10 mouse cellular contexts compared by ENCODE assay signal in the genomic region with DNA sequence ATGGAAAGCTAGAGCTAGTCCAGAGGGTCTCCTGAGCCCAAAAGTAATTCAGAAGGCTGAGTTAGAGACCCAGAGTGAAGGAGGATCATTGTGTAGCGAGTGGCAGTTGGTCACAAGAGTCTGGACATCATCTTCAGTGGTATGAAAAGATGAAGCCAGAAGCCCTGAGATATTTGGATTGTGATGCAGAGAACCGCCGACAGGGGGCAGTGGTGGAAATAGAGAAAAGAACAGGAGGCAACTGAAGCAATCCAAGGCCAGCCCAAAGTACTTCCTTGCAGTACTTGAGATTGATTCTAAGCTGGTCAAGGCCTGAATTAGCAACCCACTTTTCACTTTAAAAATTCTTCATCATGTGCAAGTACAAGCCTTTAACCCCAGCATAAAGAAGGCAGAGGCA.
DNase-seq lines count a peak whose midpoint lies in the region; ATAC-seq and TF ChIP-seq lines count a peak whose summit lies in the region.
"Had no signal": no experiment of that assay in that cellular context is flagged by ENCODE, and none has a peak within 500 bp of the region (broad histone marks: within the 10 kb centered on the region; RNA-seq: fewer than 3 reads in every experiment).

No protein-coding gene starts in this region.

- 16% methylated on average over 3 of the region's 3 CpGs for WGBS in heart, postnatal 0 days
- WGBS in heart, embryonic 11.5 days (ENCODE audit: insufficient replicate concordance): 10% methylated on average over 3 of the region's 3 CpGs

- no peak overlapping the region for H3K4me2 ChIP-seq in heart, postnatal 0 days (ENCODE audit: low read depth, low read length)
- H3K4me2 ChIP-seq in heart, embryonic 11.5 days: no peak overlapping the region
- H3K4me2 ChIP-seq: heart, embryonic 13.5 days had no signal

- no peak for TF ChIP-seq EP300 in heart, postnatal 0 days (IDR thresholded peaks at IDR 0.05; ENCODE audit: low read depth)

- no peak overlapping the region for H3K4me3 ChIP-seq in heart, postnatal 0 days (ENCODE audit: low read depth, low read length)
- no peak overlapping the region for H3K4me3 ChIP-seq in heart, embryonic 11.5 days (ENCODE audit: low read depth, low read length)
- H3K4me3 ChIP-seq: heart, embryonic 13.5 days; megakaryocyte, embryonic 14.5 days had no signal

- peak; percentile 48 for TF ChIP-seq CTCF in heart, postnatal 0 days (IDR thresholded peaks at IDR 0.05; ENCODE audit: low read depth)

- no peaks in the 10 kb centered on the region for H3K27me3 ChIP-seq in heart, postnatal 0 days (ENCODE audit: control insufficient read depth, insufficient read depth, low read length)
- H3K27me3 ChIP-seq in heart, embryonic 11.5 days (ENCODE audit: control insufficient read depth, insufficient read depth, low read length): no peaks in the 10 kb centered on the region
- H3K27me3 ChIP-seq: heart, embryonic 13.5 days; megakaryocyte, embryonic 14.5 days had no signal

- no peak overlapping the region for H3K9ac ChIP-seq in heart, postnatal 0 days (replicated peaks; ENCODE audit: low read depth, low read length)
- H3K9ac ChIP-seq in heart, embryonic 11.5 days (ENCODE audit: low read depth, low read length): no peak overlapping the region
- H3K9ac ChIP-seq: heart, embryonic 13.5 days had no signal

- no peaks in the 10 kb centered on the region for H3K9me3 ChIP-seq in heart, postnatal 0 days (replicated peaks; ENCODE audit: control insufficient read depth, low read length)
- no peaks in the 10 kb centered on the region for H3K9me3 ChIP-seq in heart, embryonic 11.5 days (replicated peaks; ENCODE audit: control insufficient read depth, low read length)
- H3K9me3 ChIP-seq: heart, embryonic 13.5 days; megakaryocyte, embryonic 14.5 days had no signal

- DNase-seq in heart, postnatal 0 days (ENCODE audit: low spot score): no peak
- peak; percentile 12 for DNase-seq in urinary bladder, postnatal 25 days (ENCODE audit: low spot score)
- no peak for DNase-seq in urinary bladder, postnatal 36 days (ENCODE audit: low spot score in 2 of 2)
- peak; percentile 76 for DNase-seq in embryo, embryonic 10.5 days (ENCODE audit: low spot score)
- peak; percentile 5 to 57 for DNase-seq in kidney, postnatal 36 days
- peak; percentile 60 for DNase-seq in lung, postnatal 36 days

- H3K4me1 ChIP-seq in heart, postnatal 0 days (ENCODE audit: control insufficient read depth, insufficient read depth): no peaks in the 10 kb centered on the region
- no peaks in the 10 kb centered on the region for H3K4me1 ChIP-seq in heart, embryonic 11.5 days (ENCODE audit: control insufficient read depth, insufficient read depth, low read length)
- H3K4me1 ChIP-seq: heart, embryonic 13.5 days; megakaryocyte, embryonic 14.5 days had no signal

- H3K36me3 ChIP-seq in heart, postnatal 0 days (replicated peaks; ENCODE audit: control insufficient read depth, insufficient read depth, low read length): no peaks in the 10 kb centered on the region
- H3K36me3 ChIP-seq in heart, embryonic 11.5 days (ENCODE audit: control insufficient read depth, insufficient read depth, low read length): no peaks in the 10 kb centered on the region
- H3K36me3 ChIP-seq: heart, embryonic 13.5 days had no signal

- ATAC-seq in heart, postnatal 0 days (ENCODE audit: insufficient read depth, low read depth): no peak
- ATAC-seq in heart, embryonic 11.5 days (replicated peaks; ENCODE audit: insufficient number of reproducible peaks, low FRiP score, low TSS enrichment): no peak
- no peak for ATAC-seq in CD4-positive, CD25-positive, alpha-beta regulatory T cell, adult 4 months

- H3K27ac ChIP-seq in heart, postnatal 0 days (ENCODE audit: low read depth): no peak overlapping the region
- H3K27ac ChIP-seq in heart, embryonic 11.5 days (ENCODE audit: low read depth, low read length): no peak overlapping the region
- H3K27ac ChIP-seq: heart, embryonic 13.5 days had no signal

Comparison
In these comparisons a context has a peak if more than half of its experiments do, and no peak if none do; other contexts are left out.
1. DNase-seq: peak in urinary bladder, postnatal 25 days (single experiment), embryo, embryonic 10.5 days (single experiment), kidney, postnatal 36 days (2 of 2) and lung, postnatal 36 days (single experiment); none in heart, postnatal 0 days (single experiment) and urinary bladder, postnatal 36 days (0 of 2).